ENCODE assay signal across 8 mouse cellular contexts in genomic region chr11:72429288-72429690, GRCm38 (mm10). TPM values are rescaled to one million over a fixed set of nuclear protein-coding genes. Genes with fewer than 3 reads are reported as not detected.
DNase-seq lines count a peak whose midpoint lies in the region; ATAC-seq lines count a peak whose summit lies in the region.

No protein-coding gene starts in this region.

- no peaks in the 10 kb centered on the region for H3K27me3 ChIP-seq in embryonic facial prominence, embryonic 13.5 days
- no peaks in the 10 kb centered on the region for H3K27me3 ChIP-seq in stomach, embryonic 14.5 days (ENCODE audit: control insufficient read depth, insufficient read depth, low read length)

- H3K4me1 ChIP-seq in embryonic facial prominence, embryonic 13.5 days = no peaks in the 10 kb centered on the region
- H3K4me1 ChIP-seq in stomach, embryonic 14.5 days (ENCODE audit: control insufficient read depth, insufficient read depth, low read length) = no peaks in the 10 kb centered on the region

- no peak overlapping the region for H3K4me3 ChIP-seq in embryonic facial prominence, embryonic 13.5 days
- H3K4me3 ChIP-seq in stomach, embryonic 14.5 days (ENCODE audit: low read depth, low read length) = no peak overlapping the region

- H3K4me2 ChIP-seq in embryonic facial prominence, embryonic 13.5 days = peak overlapping the region; percentile 40; the same call in 1 of the 2 replicates
- no peak overlapping the region for H3K4me2 ChIP-seq in stomach, embryonic 14.5 days (replicated peaks; ENCODE audit: low read depth, low read length)

- ATAC-seq in embryonic facial prominence, embryonic 13.5 days (ENCODE audit: insufficient number of reproducible peaks, insufficient read depth, low FRiP score, low TSS enrichment, low read depth) = 0 out of 2 replicates have a peak, but pooled peaks have one; percentile 71
- ATAC-seq in stomach, embryonic 14.5 days (ENCODE audit: insufficient number of reproducible peaks, insufficient read depth, low FRiP score, low read depth) = peak; percentile 79

- WGBS in embryonic facial prominence, embryonic 13.5 days = 40% methylated on average over 7 of the region's 7 CpGs
- WGBS in stomach, embryonic 14.5 days = 42% methylated on average over 7 of the region's 7 CpGs

- H3K9ac ChIP-seq in embryonic facial prominence, embryonic 13.5 days = no peak overlapping the region
- no peak overlapping the region for H3K9ac ChIP-seq in stomach, embryonic 14.5 days (replicated peaks; ENCODE audit: low read depth, low read length)

- H3K27ac ChIP-seq in embryonic facial prominence, embryonic 13.5 days = no peak overlapping the region
- no peak overlapping the region for H3K27ac ChIP-seq in stomach, embryonic 14.5 days (ENCODE audit: low read length)

- DNase-seq in A20 (ENCODE audit: low read depth, low spot score) (peak; percentile 91), liver (peak; percentile 77)
- DNase-seq in adrenal gland, postnatal 14 days = peak; percentile 85
- peak; percentile 77 to 86 for DNase-seq in heart, adult 9 months (ENCODE audit: low spot score in 2 of 2)
- peak; percentile 81 to 87 for DNase-seq in kidney, adult 8-10 months
- peak; percentile 64 to 79 for DNase-seq in monocyte, adult 2 months (ENCODE audit: low read depth in 1 of 2, low spot score in 2 of 2)

- H3K9me3 ChIP-seq in embryonic facial prominence, embryonic 13.5 days = no peaks in the 10 kb centered on the region; the same call in 1 of the 2 replicates
- H3K9me3 ChIP-seq in stomach, embryonic 14.5 days (ENCODE audit: control insufficient read depth, low read depth, low read length) = no peaks in the 10 kb centered on the region

- H3K36me3 ChIP-seq in embryonic facial prominence, embryonic 13.5 days = no peaks in the 10 kb centered on the region
- H3K36me3 ChIP-seq in stomach, embryonic 14.5 days (ENCODE audit: control insufficient read depth, insufficient read depth, low read length) = no peaks in the 10 kb centered on the region

RNA-seq across cellular contexts. Expression of gene Ggt6, which starts 6.0 kb away (rescaled TPM):
- total RNA-seq in adrenal gland, postnatal 14 days (2021) = 1.7 and 2.8 TPM in 2 replicates
- 1.1 and 1.3 TPM in 2 replicates for polyA plus RNA-seq in embryonic facial prominence, embryonic 13.5 days (2015; fragmentation: Nextera tagmentation; extraction: Ambion mirVana)
- polyA plus RNA-seq in stomach, embryonic 14.5 days (2014; fragmentation: Nextera tagmentation; extraction: Ambion mirVana) = 0.51 and 1.7 TPM in 2 replicates

RNA-seq across cellular contexts. Expression of gene Mybbp1a, which starts 11.9 kb away (rescaled TPM):
- 85.6 and 101 TPM in 2 replicates for total RNA-seq in adrenal gland, postnatal 14 days (2021)
- 162 and 174 TPM in 2 replicates for polyA plus RNA-seq in embryonic facial prominence, embryonic 13.5 days (2015; fragmentation: Nextera tagmentation; extraction: Ambion mirVana)
- 121 and 126 TPM in 2 replicates for polyA plus RNA-seq in stomach, embryonic 14.5 days (2014; fragmentation: Nextera tagmentation; extraction: Ambion mirVana)

RNA-seq across cellular contexts. Expression of gene Smtnl2, which starts 17.8 kb away (rescaled TPM):
- total RNA-seq in adrenal gland, postnatal 14 days (2021) = 4.1 and 5.4 TPM in 2 replicates
- polyA plus RNA-seq in embryonic facial prominence, embryonic 13.5 days (2015; fragmentation: Nextera tagmentation; extraction: Ambion mirVana) = 25.1 and 26.7 TPM in 2 replicates
- 28.8 and 31.6 TPM in 2 replicates for polyA plus RNA-seq in stomach, embryonic 14.5 days (2014; fragmentation: Nextera tagmentation; extraction: Ambion mirVana)
